Mouse (Mus musculus): ENCODE results near the gene Ankrd6.
A peak's percentile ranks its signal among the peaks of the same experiment; 100 is the strongest.
"Not testable (repeated sequence)": the region's sequence is repeated elsewhere in the genome, so short reads cannot be mapped to it uniquely, and the experiment has no call there.

Gene Ankrd6

GRCm38 (mm10) chr4:32950356-32951034, at the start of gene Ankrd6:
Gene Ankrd6, minus strand, starts transcription at chr4:32950841.
- peak; percentile 55 for DNase-seq (ENCODE audit: low read depth, low spot score)

- no peak for DNase-seq (ENCODE audit: low read depth, low spot score)
Measured at GRCm38 (mm10) chr4:32998996-32999395, 48.4 kb upstream of the Ankrd6 start.

GRCm38 (mm10) chr4:32997571-32997970, 46.9 kb upstream of the Ankrd6 start:
- no peak for DNase-seq (ENCODE audit: low read depth, low spot score)

DNA sequence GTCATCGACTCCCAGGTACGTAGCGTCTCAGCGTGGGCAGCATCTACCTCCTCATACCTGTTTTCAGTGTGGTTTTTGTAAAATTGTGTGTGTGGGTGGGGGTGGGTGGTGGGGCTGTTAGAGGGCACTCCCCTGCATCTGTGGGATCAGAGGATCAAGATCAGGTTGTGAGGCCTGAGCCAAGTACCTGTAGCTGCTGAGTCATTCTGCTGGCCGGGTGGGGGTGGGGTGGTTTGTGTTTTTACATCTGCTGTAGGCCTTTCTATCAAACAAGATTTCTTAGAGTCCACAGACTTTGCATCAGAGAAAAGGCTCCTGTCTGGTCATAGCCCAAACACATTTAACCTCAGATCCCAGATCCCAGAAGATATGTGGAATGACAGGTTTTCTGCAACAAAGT, 45.4 kb upstream of the Ankrd6 start:
- DNase-seq (ENCODE audit: low read depth, low spot score), result no peak

- DNase-seq (ENCODE audit: low read depth, low spot score), result no peak
Measured at GRCm38 (mm10) chr4:32994168-32994567, 43.5 kb upstream of the Ankrd6 start.

DNA sequence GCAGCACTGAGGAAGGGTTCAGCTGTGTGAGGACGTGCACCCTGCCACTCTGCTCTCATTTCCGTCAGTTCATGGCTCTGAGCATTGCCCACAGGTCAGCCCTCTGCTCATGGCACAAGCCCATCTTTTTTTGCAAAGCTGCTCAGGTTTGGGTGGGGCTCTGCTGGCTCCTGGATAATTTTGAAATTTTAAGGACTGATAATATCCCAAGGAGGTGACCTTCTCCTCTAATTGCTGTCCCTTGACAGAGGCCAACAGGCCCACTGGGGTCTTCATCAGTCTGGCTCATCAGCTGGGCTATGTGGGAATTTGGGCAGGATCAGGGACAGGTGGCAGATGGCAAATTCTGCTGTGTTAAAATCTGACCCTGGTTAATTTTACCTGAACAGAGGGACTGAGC, 38.7 kb upstream of the Ankrd6 start:
- DNase-seq (ENCODE audit: low read depth, low spot score), result no peak

- DNase-seq (ENCODE audit: low read depth, low spot score), result peak; percentile 14
Measured at GRCm38 (mm10) chr4:32987006-32987405, 36.4 kb upstream of the Ankrd6 start.

GRCm38 (mm10) chr4:32985684-32986083, 35.0 kb upstream of the Ankrd6 start:
- no peak for DNase-seq (ENCODE audit: low read depth, low spot score)

- DNase-seq (ENCODE audit: low read depth, low spot score), result no peak
Measured at GRCm38 (mm10) chr4:32984801-32985675, 34.4 kb upstream of the Ankrd6 start.

GRCm38 (mm10) chr4:32984242-32984641, 33.6 kb upstream of the Ankrd6 start:
- no peak for DNase-seq (ENCODE audit: low read depth, low spot score)

DNA sequence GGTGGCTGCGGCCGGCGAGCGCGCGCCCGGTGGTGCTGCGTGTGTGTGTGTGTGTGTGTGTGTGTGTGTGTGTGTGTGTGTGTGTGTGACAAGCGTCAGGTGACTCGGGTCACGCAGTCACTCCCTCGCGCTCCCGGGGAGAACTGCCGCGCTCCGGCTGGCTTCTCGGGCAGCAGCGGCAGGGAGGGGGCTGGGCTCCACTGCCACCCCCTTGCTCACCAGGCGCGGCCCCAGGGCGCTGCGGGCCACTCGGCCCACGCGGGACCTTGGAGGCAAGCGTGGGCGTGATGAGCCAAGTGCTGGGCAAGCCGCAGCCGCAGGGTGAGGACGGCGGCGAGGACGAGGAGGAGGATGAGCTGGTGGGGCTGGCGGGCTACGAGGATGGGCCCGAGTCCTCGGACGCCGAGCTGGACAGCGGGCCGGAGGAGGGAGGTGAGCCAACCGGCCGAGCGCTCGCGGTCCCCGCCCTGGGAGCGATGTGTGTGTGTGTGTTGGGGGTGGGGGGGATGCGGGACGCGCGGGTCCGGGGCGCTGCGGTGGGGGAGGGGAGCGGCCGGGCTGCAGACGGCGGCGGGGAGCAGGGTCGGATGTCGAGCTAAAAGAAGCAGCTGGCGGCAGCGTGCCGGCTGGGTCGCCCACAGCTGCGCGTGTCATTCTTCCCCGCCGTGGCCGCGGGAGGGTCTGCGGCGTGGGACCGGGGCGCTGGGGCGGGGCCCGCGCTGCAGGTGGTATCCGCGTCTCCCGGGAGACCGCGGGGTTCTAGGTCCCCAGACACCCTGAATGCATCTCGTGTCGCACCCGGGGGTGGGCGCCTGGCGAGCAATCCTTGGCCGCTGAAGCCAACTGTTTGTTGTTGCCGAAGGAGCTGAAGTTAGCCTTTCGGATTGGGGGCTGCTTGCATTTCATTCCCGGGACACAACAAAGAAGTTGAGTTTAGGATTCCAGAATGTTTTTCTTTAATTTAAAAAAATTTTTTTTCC, 32.8 kb upstream of the Ankrd6 start:
- DNase-seq (ENCODE audit: low read depth, low spot score), result peak; percentile 79

GRCm38 (mm10) chr4:32982716-32983175, 32.1 kb upstream of the Ankrd6 start, which contains the start of gene Rragd:
Gene Rragd, plus strand, starts transcription at chr4:32983037.
- no peak for DNase-seq (ENCODE audit: low read depth, low spot score)

GRCm38 (mm10) chr4:32982041-32982715, 31.5 kb upstream of the Ankrd6 start:
- no peak for DNase-seq (ENCODE audit: low read depth, low spot score)

DNA sequence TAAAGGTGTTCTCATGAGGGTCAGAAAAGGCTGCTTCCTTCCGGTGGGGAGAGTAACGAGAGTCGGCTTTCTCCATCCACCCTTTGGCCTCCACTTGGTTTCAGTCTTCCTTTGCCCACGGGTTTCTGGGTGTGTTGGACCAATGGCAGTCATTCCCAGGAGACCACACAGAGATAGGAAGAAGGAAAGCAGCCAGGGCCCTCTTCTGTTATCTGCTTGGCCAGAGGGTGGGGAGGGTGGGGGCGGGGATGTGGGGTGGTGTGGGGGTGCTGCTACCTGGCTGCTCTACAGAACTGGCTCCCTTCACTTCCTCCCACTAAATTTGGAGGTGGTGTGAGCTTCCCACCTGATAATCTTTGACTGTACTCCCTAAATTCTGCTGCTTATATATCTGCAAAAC, 31.0 kb upstream of the Ankrd6 start:
- no peak for DNase-seq (ENCODE audit: low read depth, low spot score)

- DNase-seq (ENCODE audit: low read depth, low spot score), result no peak
Measured at GRCm38 (mm10) chr4:32980061-32980460, 29.4 kb upstream of the Ankrd6 start.

DNA sequence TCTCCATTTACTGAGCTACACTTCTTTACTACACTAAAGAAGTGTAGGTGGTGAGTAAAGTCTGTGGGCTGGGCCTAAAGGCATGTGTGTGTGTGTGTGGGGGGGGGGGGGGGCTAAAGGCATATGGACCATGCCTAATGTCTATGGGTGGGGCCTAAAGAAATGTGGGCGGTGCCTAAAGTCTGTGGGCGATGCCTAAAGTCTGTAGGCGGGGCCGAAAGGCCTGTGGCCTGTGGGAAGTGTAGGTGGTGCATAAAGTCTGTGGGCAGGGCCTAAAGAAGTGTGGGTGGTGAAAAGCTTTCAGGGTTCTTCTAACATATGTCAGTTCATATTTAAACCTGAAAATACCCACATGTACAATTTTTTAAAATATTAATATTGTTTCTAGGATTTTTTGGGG, 26.7 kb upstream of the Ankrd6 start:
- no peak for DNase-seq (ENCODE audit: low read depth, low spot score)

DNA sequence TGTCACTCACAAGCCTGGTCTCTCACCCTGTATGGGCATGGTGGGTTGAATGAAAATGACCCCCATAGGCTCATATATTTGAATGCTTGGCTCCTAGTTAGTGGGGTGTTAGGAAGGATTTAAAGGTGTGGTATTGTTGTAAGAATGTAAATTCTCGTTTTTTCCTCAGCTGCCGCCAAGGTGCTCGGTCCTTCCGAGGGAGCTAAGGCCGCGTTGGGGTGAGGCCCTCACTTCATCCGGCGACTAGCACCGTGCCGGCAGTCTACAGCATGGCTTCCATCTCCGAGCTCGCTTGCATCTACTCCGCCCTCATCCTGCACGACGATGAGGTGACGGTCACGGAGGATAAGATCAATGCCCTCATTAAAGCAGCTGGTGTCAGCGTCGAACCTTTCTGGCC, 14.0 kb upstream of the Ankrd6 start:
- DNase-seq (ENCODE audit: low read depth, low spot score), result not testable (repeated sequence)

- DNase-seq (ENCODE audit: low read depth, low spot score), result no peak
Measured at GRCm38 (mm10) chr4:32961394-32961793, 10.8 kb upstream of the Ankrd6 start.

GRCm38 (mm10) chr4:32956423-32956822, 5.8 kb upstream of the Ankrd6 start:
- DNase-seq (ENCODE audit: low read depth, low spot score), result no peak

DNA sequence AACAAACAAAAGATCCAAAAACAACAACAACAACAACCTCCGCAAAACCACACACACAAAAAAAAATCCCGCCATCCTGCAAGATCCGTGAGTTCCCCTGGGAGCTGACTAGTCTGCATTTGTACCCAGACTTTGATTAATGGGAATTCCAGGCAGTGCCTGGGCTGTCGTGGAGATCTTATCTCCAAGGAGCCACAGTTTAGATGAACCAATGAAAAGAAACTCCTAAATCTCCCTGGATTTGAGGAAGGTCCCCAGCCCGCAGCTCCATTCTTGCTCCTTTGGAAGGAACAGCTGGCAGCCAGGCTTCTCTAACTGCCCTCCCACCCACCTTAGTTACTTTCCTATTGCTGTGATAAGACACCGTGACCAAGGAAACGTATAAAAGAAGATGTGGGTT, 2.0 kb upstream of the Ankrd6 start:
- DNase-seq (ENCODE audit: low read depth, low spot score), result no peak

All from skeletal muscle tissue, adult 2 months (tissue).